Mouse (Mus musculus) cerebellum, adult 2 months (tissue): ENCODE data around the gene Neil3.

ENCODE experiments used
- CTCF ChIP-seq: fragments of 200-500 bp; IDR thresholded peaks from 2 replicates; pipeline ENCODE4 v1.5.1; 2011; ENCODE audit warnings: low read depth, mild to moderate bottlenecking, control low read depth, low read length, moderate library complexity, borderline replicate concordance; ENCODE audit not compliant: insufficient read depth
- POLR2A ChIP-seq: fragments of 200-500 bp; IDR thresholded peaks from 2 replicates; pipeline ENCODE4 v1.6.1; 2011; ENCODE audit warnings: low read length, control low read depth, borderline replicate concordance; ENCODE audit not compliant: insufficient read depth

- TF ChIP-seq POLR2A (no peak), CTCF (no peak)
Measured at GRCm38 (mm10) chr8:53630618-53631017, 8.2 kb downstream of the Neil3 start.
